Mouse (Mus musculus) liver, embryonic 14.5 days (tissue): Measurements from ENCODE around the gene Cfap299. TPM values are rescaled to one million over a fixed set of nuclear protein-coding genes. Genes with fewer than 3 reads are reported as not detected.

ENCODE experiments used
- ATAC-seq: fragments of 200-750 bp; cut with Nextera tagmentation; 2 replicates; pipeline ENCODE4 v1.8.0; 2017; ENCODE audit warnings: moderate number of reproducible peaks, mild to moderate bottlenecking, moderate library complexity; ENCODE audit not compliant: insufficient read depth
- DNase-seq, 3 experiments: peaks; one replicate each; pipeline ENCODE4 v3.0.0-alpha.2; 2012 to 2013; ENCODE audit warnings: low read depth in 3 of 3, low spot score in 3 of 3
- H3K27ac ChIP-seq: fragments of 300-500 bp; sonication (generic); 2 replicates; pipeline ENCODE4 v1.5.1; 2014; ENCODE audit warnings: moderate library complexity, mild to moderate bottlenecking, control low read depth, inconsistent platforms
- H3K27me3 ChIP-seq: fragments of 300-500 bp; sonication (generic); 2 replicates; pipeline ENCODE4 v1.6.1; 2014; ENCODE audit warnings: mild to moderate bottlenecking, low read length, moderate library complexity; ENCODE audit not compliant: control insufficient read depth, insufficient read depth
- H3K36me3 ChIP-seq: fragments of 300-500 bp; sonication (generic); replicated peaks from 2 replicates; pipeline ENCODE4 v1.6.1; 2014; ENCODE audit warnings: low read depth; ENCODE audit not compliant: control insufficient read depth, insufficient read depth
- H3K4me1 ChIP-seq, 2 experiments: fragments of 200-500 bp in 1 of 2; fragments of 300-500 bp in 1 of 2; sonication (generic) in 1 of 2; replicated peaks; 2 replicates each; pipeline ENCODE4 v1.6.1; 2012 to 2014; ENCODE audit warnings: antibody characterized with exemption in 1 of 2, inconsistent platforms in 1 of 2, low read length in 1 of 2; ENCODE audit not compliant: control insufficient read depth in 2 of 2, insufficient read depth in 2 of 2
- H3K4me2 ChIP-seq: fragments of 300-500 bp; sonication (generic); 2 replicates; pipeline ENCODE4 v1.6.1; 2014; ENCODE audit warnings: low read depth, mild to moderate bottlenecking, control low read depth, moderate library complexity
- H3K4me3 ChIP-seq, 2 experiments: fragments of 200-500 bp in 1 of 2; fragments of 300-500 bp in 1 of 2; sonication (generic) in 1 of 2; 2 replicates each; pipeline ENCODE4 v1.5.1; 2012 to 2014; ENCODE audit warnings: low read depth in 2 of 2, low read length in 2 of 2, mild to moderate bottlenecking in 2 of 2, control low read depth in 1 of 2, inconsistent platforms in 1 of 2, moderate library complexity in 1 of 2; ENCODE audit not compliant: insufficient read depth in 1 of 2
- H3K9ac ChIP-seq: fragments of 300-500 bp; sonication (generic); replicated peaks from 2 replicates; pipeline ENCODE4 v1.6.1; 2014; ENCODE audit warnings: mild to moderate bottlenecking, control low read depth, moderate library complexity
- H3K9me3 ChIP-seq: fragments of 300-500 bp; sonication (generic); 2 replicates; pipeline ENCODE4 v1.6.1; 2016; ENCODE audit warnings: low read length, mixed read lengths; ENCODE audit not compliant: control insufficient read depth
- CTCF ChIP-seq: IDR thresholded peaks from 2 replicates; pipeline ENCODE4 v1.5.1; 2016; ENCODE audit warnings: antibody characterized with exemption, low read depth, control low read depth
- EP300 ChIP-seq: IDR thresholded peaks from 2 replicates; pipeline ENCODE4 v1.6.1; 2016; ENCODE audit warnings: antibody characterized with exemption, low read depth
- WGBS: fragments of 180-500 bp; shearing (Covaris S2); extraction: QIAGEN DNeasy Blood & Tissue Kit; methylation state at CpG from one replicate; pipeline ENCODE4 v1.1.7; 2014; ENCODE audit not compliant: insufficient replicate concordance; 5-methylcytosine and 5-hydroxymethylcytosine counted together
- polyA plus RNA-seq, 2 experiments: library from polyadenylated mRNA; depleted of rRNA in 1 of 2; stranded (reverse) in 1 of 2; unstranded in 1 of 2; fragments of >200 nt; fragmentation: Nextera tagmentation in 1 of 2; extraction: Ambion mirVana in 1 of 2; gene quantifications; 2 replicates each; pipeline versions ENCODE4 v1.2.1 to v1.2.3; 2012 to 2014

The Cfap299 gene
- polyA plus RNA-seq, 2 experiments: not detected

GRCm38 (mm10) chr5:98788568-98788967, 459.5 kb downstream of the Cfap299 start:
- no peaks in the 10 kb centered on the region for H3K4me1 ChIP-seq
- no peak overlapping the region for H3K27ac ChIP-seq
- H3K9me3 ChIP-seq: no peaks in the 10 kb centered on the region
- DNase-seq: no peak
- H3K27me3 ChIP-seq: no peaks in the 10 kb centered on the region
- no peaks in the 10 kb centered on the region for H3K36me3 ChIP-seq
- no peak overlapping the region for H3K9ac ChIP-seq
- no peak for TF ChIP-seq CTCF
- 49% methylated on average over 7 of the region's 7 CpGs for WGBS
- no peak overlapping the region for H3K4me3 ChIP-seq
- ATAC-seq: no peak
- no peak overlapping the region for H3K4me2 ChIP-seq

DNA sequence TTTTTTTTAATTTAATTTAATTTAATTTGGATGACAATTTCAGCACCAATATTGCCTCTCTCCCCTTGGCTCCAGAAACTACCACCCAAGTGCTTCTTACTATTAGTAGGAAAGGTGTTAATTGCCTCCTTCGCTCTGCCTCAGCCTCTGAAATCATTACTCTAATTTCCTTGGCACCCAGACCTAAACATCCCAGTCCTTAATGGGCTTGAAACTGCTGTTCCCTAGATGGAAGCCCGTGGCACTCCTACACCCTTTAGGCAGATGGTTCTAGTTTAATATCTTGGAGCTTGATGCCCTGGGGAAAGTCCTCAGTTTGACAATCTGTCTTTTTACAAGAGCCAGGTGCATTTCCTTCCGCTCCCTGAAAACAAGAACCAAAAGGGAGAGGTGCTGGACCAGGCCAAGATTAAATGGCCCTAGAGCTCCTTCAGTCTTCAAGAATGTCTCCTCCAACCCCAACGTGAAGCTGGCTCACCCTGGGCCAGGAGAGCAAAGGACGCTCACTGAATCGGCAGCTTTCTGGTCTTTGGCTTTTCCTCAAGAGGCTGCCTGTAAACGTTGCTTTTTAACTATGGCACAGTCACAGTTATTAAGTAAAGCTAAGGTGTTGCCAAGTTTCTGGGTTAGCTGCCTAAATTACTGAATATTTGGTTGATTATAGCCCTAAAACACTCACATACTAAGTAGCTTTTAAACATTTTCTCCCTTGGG, 461.9 kb downstream of the Cfap299 start:
- DNase-seq (no peak), ATAC-seq (no peak)
- no peaks in the 10 kb centered on the region for H3K36me3 ChIP-seq
- 52% methylated on average over 7 of the region's 7 CpGs for WGBS
- no peak overlapping the region for H3K27ac ChIP-seq
- H3K4me3 ChIP-seq: no peak overlapping the region
- H3K9ac ChIP-seq: no peak overlapping the region
- no peak overlapping the region for H3K4me2 ChIP-seq
- no peak for TF ChIP-seq EP300
- no peak for TF ChIP-seq CTCF
- no peaks in the 10 kb centered on the region for H3K4me1 ChIP-seq
- no peaks in the 10 kb centered on the region for H3K9me3 ChIP-seq
- H3K27me3 ChIP-seq: no peaks in the 10 kb centered on the region

GRCm38 (mm10) chr5:98801495-98801894, 472.4 kb downstream of the Cfap299 start:
- Histone ChIP-seq H3K36me3 (no peaks in the 10 kb centered on the region), H3K27me3 (no peaks in the 10 kb centered on the region), H3K4me3 (no peak overlapping the region), H3K4me2 (no peak overlapping the region), H3K9ac (no peak overlapping the region), H3K9me3 (no peaks in the 10 kb centered on the region), H3K27ac (no peak overlapping the region), H3K4me1 (no peaks in the 10 kb centered on the region)
- TF ChIP-seq CTCF (no peak), EP300 (no peak)
- DNase-seq (no peak), ATAC-seq (no peak)
- 63% methylated on average over 5 of the region's 5 CpGs for WGBS

- DNase-seq: no peak
- 56% methylated on average over 6 of the region's 6 CpGs for WGBS
These were observed 475.7 kb downstream of the Cfap299 start for GRCm38 (mm10) chr5:98804761-98805160.

GRCm38 (mm10) chr5:98806492-98806891, 477.4 kb downstream of the Cfap299 start:
- TF ChIP-seq EP300 (no peak), CTCF (no peak)

More at GRCm38 (mm10) chr5:98804761-98805160, 475.7 kb downstream of the Cfap299 start:
- Histone ChIP-seq H3K4me1 (no peaks in the 10 kb centered on the region), H3K9ac (no peak overlapping the region), H3K9me3 (no peaks in the 10 kb centered on the region), H3K36me3 (no peaks in the 10 kb centered on the region), H3K4me3 (no peak overlapping the region), H3K27ac (no peak overlapping the region), H3K27me3 (no peaks in the 10 kb centered on the region), H3K4me2 (no peak overlapping the region)
- ATAC-seq: no peak
- TF ChIP-seq CTCF: no peak
- TF ChIP-seq EP300: no peak

More at GRCm38 (mm10) chr5:98806492-98806891, 477.4 kb downstream of the Cfap299 start:
- ATAC-seq (no peak), DNase-seq (no peak)
- H3K4me1 ChIP-seq: no peaks in the 10 kb centered on the region
- H3K27me3 ChIP-seq: no peaks in the 10 kb centered on the region
- H3K9me3 ChIP-seq: no peaks in the 10 kb centered on the region
- no peaks in the 10 kb centered on the region for H3K36me3 ChIP-seq
- no peak overlapping the region for H3K9ac ChIP-seq
- no peak overlapping the region for H3K4me2 ChIP-seq
- 70% methylated on average over 4 of the region's 4 CpGs for WGBS
- no peak overlapping the region for H3K27ac ChIP-seq
- no peak overlapping the region for H3K4me3 ChIP-seq
